Mouse (Mus musculus): ENCODE data around the gene Gm6034. TPM values are rescaled to one million over a fixed set of nuclear protein-coding genes. Genes with fewer than 3 reads are reported as not detected.
"Not testable (repeated sequence)": the region's sequence is repeated elsewhere in the genome, so short reads cannot be mapped to it uniquely, and the experiment has no call there.

Gene Gm6034
- total RNA-seq, 2 experiments from 2014 or later: not detected

DNA sequence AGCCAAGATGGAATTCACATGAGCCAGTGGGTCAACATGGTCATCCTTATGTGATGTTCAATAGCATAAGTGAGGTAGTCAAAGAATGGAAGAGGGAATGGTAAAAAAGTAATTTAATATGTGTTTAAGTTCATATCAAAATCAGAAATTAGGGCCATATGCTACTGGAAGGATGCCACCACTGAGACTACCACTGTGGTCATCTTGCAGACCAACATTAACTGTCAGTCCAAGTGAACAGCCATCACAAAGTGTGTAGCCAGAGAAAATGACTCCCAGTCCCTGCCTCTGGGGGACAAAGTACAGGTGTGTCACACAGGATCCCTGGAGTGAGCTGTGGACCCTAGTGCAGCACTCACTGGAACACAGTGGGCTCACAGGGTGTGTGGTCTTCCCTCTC is 39.1 kb downstream of the Gm6034 start:
- DNase-seq (ENCODE audit: low spot score in 2 of 2): not testable (repeated sequence)

DNA sequence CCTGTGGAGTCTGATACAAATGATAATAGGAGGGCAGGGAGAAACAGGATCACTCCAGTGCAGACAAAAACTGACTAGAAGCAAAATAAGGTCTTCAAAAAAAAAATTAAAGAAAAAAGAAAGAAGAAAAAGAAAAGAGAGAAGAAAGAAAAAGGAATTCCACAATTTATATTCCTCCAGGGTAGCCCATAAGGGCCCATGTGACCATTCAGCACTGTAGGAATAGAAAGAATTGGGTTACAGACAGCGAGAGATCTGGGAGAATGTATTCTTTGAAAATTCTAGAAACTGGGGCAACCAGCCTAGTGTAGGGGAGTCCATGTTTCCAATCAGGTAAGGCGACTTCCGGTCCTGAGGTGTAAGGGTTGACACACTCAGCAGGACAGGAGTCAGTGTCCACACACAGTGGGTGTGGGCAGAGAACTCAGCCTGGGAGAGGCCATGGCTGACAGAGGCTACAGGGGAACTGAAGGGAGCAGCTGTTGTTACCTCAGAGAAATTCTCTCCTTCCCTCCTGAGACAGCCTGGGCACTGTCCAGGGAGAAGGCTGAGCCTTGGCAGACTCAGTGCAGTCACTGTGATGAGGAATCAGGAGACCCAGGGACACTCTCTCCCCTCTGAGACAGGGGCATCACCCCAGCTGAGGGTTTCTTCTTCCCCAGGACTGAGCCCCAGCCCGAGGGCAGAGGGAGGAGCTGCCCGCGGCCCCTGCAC is 39.9 kb downstream of the Gm6034 start:
- not testable (repeated sequence) for DNase-seq (ENCODE audit: low spot score in 2 of 2)

DNA sequence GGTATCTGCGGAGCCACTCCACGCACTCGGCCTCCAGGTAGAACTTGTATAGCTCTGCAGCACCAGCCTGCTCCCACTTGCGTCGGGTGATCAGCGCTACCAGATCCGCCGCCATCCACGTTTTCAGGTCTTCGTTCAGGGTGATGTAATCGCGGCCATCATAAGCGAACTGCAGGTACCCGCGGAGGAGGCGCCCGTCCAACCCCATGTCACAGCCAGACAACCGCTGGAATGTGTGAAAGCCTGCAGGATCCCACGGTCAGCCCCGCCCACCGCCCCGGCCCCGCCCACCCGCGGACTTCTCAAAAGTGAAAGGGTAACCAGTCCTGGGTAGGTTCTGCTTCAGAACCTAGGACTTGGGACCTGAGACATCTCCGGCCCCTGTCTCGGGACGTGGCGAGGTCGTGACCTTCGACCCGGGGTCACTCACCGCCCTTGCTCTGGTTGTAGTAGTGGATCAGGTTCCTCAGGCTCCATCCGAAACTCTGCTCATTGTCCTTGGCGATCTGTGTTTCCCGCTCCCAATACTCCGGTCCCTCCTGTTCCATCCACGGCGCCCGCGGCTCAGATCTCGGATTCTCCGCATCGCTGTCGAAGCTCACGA is 40.6 kb downstream of the Gm6034 start:
- no peak for DNase-seq (ENCODE audit: low spot score in 2 of 2)

DNA sequence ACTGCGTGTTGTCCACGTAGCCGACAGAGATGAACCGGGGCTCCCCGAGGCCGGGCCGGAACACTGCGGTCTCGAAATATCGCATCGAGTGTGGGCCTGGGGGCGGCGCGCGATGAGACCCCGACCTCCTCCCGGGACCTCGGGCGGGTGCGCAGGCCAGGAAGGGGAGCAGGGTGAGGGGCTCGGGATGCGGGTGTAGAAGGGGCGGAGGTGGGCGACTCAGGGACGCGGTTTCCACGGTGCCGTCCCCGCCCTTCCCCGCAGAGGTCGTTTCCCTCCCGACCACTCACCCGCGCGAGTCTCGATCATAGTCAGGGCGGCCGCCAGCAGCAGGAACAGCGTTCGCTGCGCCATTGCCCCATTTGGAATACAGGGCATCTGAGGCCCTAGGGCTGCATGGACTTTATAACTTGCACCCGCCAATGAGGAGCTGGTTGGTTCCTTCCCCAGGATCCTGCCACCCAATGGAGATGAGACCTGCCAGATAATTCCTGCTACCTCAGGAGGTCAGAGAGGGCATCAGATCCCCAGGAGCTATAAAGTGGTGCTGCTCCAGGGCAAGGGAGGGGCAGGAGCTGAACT is 41.2 kb downstream of the Gm6034 start:
- no peak for DNase-seq (ENCODE audit: low spot score in 2 of 2)

DNA sequence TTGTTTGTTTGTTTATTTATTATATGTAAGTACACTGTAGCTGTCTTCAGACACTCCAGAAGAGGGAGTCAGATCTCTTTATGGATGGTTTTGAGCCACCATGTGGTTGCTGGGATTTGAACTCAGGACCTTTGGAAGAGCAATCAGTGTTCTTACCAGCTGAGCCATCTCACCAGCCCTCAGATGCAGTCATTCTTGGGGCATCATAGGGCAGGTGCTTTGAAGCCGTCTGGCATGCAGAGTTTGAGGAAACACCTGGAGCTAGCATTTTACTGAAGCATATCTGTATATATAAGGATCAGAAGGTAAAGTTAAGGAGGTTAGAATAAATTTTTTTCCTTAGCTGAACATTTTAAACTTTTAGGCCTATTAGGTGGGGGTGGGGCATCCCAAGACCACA is 43.2 kb downstream of the Gm6034 start:
- not testable (repeated sequence) for DNase-seq (ENCODE audit: low spot score in 2 of 2)

DNA sequence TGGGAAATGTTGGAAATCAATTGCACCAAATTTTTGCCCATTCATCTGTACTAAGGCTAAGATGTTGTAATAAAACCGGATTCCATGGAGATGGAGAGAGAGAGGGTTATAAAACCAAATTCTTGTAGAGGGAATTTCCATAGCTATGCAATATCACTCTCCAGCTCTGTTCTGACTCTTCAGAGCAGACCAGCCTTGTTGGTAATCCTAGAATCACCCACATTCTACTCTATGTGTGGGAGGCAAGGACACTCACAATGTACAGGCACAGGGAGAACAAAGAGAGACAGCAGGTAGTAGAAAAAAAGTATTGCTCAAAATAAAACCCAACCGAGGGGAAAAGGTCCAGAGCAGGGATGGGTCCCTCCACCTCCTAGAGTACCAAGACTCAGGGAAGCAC is 49.2 kb downstream of the Gm6034 start:
- not testable (repeated sequence) for DNase-seq (ENCODE audit: low spot score in 2 of 2)

DNA sequence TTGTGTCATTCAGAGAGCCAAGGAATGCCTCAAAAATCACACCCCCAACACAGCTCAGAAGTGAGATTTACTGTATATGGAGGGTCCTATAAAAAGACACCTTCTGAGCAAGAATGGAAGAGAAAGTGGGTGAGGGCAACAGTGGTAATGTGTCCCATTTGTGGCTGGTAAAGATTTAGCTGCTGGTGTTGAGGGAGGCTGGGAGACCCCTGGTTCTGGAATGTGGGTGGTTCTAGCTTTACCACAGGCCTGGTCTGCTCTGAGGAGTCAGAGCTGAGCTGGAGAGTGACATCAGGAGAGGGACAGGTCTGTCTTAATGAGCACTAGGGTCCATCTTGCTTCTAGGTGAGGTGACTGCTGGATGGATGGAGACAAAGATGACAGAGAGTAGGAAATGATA is 49.8 kb downstream of the Gm6034 start:
- not testable (repeated sequence) for DNase-seq (ENCODE audit: low spot score in 2 of 2)

DNA sequence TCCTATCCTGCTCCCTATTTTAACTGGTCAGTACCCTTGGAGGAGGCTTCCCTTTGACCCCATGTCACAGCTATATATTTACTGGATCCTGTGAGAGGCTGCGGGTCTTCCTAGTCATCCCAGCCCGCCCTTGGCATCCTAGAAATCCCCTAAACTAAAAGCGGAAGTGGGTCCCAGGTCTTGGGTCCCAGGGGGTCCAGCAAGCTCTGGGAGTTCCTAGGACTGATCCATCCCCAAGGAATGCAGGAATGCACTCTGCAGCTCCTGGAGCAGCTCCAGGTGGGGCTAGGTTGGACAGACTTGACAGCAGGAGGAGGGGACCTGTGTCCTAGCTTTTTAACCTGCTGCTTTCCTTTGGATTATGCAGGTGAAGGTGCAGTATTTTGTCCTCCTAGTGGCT is 51.2 kb downstream of the Gm6034 start:
- no peak for DNase-seq (ENCODE audit: low spot score in 2 of 2)

DNA sequence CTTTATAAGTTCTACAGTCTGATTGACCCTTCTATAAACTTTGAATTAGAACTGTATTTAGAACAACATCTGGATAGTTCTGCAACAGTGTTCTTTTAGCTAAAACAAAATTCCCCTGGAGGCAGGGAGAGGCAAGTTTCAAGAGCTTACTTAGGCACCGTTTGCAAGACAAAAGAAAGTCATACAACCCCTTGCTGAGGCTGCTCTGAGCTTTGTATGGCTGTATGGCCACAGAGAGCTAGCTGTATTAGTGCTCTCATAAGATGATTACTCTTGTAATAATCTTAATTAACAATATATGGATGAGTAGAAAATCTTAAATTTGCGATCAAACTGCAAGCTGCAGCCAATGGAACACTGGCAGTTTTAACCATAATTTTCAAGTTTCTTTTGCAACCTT is 56.8 kb downstream of the Gm6034 start:
- DNase-seq (ENCODE audit: low spot score in 2 of 2): not testable (repeated sequence)

DNA sequence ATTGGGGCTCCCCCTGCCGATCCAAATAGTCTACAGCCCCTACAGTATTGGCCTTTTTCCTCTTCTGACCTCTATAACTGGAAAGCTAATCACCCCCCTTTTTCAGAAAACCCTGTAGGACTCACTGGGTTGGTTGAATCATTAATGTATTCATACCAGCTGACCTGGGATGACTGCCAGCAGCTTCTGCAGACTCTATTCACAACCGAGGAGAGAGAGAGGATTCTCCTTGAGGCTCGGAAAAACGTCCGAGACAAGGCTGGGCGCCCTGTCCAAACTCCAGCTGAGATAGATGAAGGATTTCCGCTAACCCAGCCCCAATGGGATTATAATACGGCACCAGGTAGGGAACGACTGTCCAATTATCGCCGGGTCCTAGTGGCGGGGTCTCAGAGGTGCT is 59.3 kb downstream of the Gm6034 start:
- DNase-seq (ENCODE audit: low spot score in 2 of 2): not testable (repeated sequence)

Other genes starting within 250 kb of the Gm6034 start
- gene Ier3, start 221.3 kb upstream of the Gm6034 start, total RNA-seq (2021): 1 to 10 TPM; 3.8 to 4.2 TPM
- gene Flot1, start 219.7 kb upstream of the Gm6034 start, total RNA-seq (2021): 100 to 1,000 TPM; 139 to 147 TPM
- gene Tubb5, start 204.7 kb upstream of the Gm6034 start, total RNA-seq (2021): 100 to 1,000 TPM; 615 to 684 TPM
- 10 to 100 TPM; 13.6 to 15.0 TPM for gene Mdc1, start 201.4 kb upstream of the Gm6034 start, total RNA-seq (2021)
- gene Nrm, start 181.6 kb upstream of the Gm6034 start, total RNA-seq (2021): 1 to 10 TPM; 3.9 to 4.7 TPM
- 10 to 100 TPM; 13.4 to 14.0 TPM for gene Ppp1r18, start 177.4 kb upstream of the Gm6034 start, total RNA-seq (2021)
- gene Dhx16, start 163.1 kb upstream of the Gm6034 start, total RNA-seq (2021): 10 to 100 TPM; 30.3 to 33.6 TPM
- gene 2310061I04Rik, start 145.5 kb upstream of the Gm6034 start, total RNA-seq (2021): 10 to 100 TPM; 61.8 to 71.4 TPM
- 10 to 100 TPM; 82.6 to 87.1 TPM for gene Atat1, start 132.9 kb upstream of the Gm6034 start, total RNA-seq (2021)
- 10 to 100 TPM; 41.2 to 42.7 TPM for gene Mrps18b, start 126.6 kb upstream of the Gm6034 start, total RNA-seq (2021)
- gene Ppp1r10, start 126.5 kb upstream of the Gm6034 start, total RNA-seq (2021): 10 to 100 TPM; 68.3 to 74.5 TPM
- 10 to 100 TPM; 76.7 to 84.5 TPM for gene Abcf1, start 73.2 kb upstream of the Gm6034 start, total RNA-seq (2021)
- 100 to 1,000 TPM; 133 to 136 TPM for gene Gnl1, start 63.1 kb upstream of the Gm6034 start, total RNA-seq (2021)
- 10 to 100 TPM; 59.7 to 63.8 TPM for gene Prr3, start 62.7 kb upstream of the Gm6034 start, total RNA-seq (2021)
- gene H2-T24, start 22.4 kb upstream of the Gm6034 start, total RNA-seq (2021): 1 to 10 TPM; 1.0 to 1.1 TPM
- gene H2-T23, start 10.1 kb upstream of the Gm6034 start, total RNA-seq (2021): 1 to 10 TPM; 3.0 to 3.6 TPM
- gene H2-T22, start 214 bp upstream of the Gm6034 start, total RNA-seq (2021): 1 to 10 TPM; 9.1 to 9.2 TPM
- under 1 TPM; 0.31 to 0.32 TPM for gene Gm11127, start 15.4 kb downstream of the Gm6034 start, total RNA-seq (2021)
- gene Gm19684, start 78.7 kb downstream of the Gm6034 start, total RNA-seq (2021): not detected
- gene Gm7030, start 86.5 kb downstream of the Gm6034 start, total RNA-seq (2021): not detected
- gene Gm8909, start 125.6 kb downstream of the Gm6034 start, total RNA-seq (2021): not detected
- gene H2-T3, start 147.3 kb downstream of the Gm6034 start, total RNA-seq (2021): not detected
- gene Rpp21, start 215.1 kb downstream of the Gm6034 start, total RNA-seq (2021): 10 to 100 TPM; 44.0 to 47.0 TPM
- 10 to 100 TPM; 20.4 to 21.4 TPM for gene Trim39, start 229.3 kb downstream of the Gm6034 start, total RNA-seq (2021)
- gene H2-M10.2, start 243.5 kb downstream of the Gm6034 start, total RNA-seq (2021): not detected